Mouse (Mus musculus): ENCODE results near the gene Slc7a1. TPM values are rescaled to one million over a fixed set of nuclear protein-coding genes. Genes with fewer than 3 reads are reported as not detected.
A peak's percentile ranks its signal among the peaks of the same experiment; 100 is the strongest.

Gene Slc7a1
- polyA plus RNA-seq (2012; rRNA removed) = 12.8 and 17.2 TPM in 2 replicates

DNA sequence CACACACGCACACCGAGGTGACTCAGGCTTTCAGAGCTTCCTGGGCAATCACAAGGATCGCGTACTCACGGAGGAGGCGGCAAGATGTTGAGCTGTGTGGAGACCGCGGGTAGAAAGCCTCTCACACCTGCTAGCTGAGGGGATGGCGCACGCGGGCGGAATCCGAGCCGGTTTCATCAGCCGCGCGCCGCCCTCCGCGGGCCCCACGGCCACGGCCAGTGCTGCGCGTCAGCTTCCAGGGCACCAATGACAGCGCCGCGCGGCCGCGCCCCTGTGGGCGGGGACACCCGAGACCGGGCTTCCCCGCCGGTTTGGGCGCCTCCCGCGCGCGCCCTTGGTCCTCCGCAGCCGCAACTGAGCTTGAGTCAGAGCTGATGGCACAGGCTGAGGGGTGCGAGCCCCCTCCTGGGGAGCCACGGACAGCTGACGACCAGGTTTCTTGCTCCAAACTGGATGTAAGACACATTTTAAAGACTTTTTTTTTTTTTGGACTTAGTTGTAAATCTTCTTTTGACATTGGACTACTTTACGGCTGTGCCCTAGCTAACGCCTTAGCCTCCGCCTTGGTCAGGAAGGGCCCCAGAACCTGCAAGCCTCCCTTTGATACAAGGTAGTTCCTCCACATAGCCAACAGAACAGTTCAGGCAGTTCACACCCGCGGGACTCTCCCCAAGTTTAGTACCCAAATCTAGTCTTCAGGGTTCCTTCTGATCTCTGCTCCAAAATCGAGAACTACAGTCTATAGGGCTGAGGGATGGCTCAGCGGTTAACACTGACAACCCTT lies at the start of gene Slc7a1:
Gene Slc7a1, minus strand, starts transcription at position 245 of the 784 bp plus-strand sequence.
- Histone ChIP-seq H3K27ac (ENCODE audit: control insufficient read depth, insufficient read depth, low read length) (no peak within 1 kb of the TSS; the same call in 1 of the 2 replicates), H3K4me1 (replicated peaks; ENCODE audit: control insufficient read depth, insufficient read depth, low read length) (peaks cover 6% of the 10 kb centered on the region), H3K4me3 (ENCODE audit: control insufficient read depth, insufficient read depth, low read length) (peak within 1 kb of the TSS; percentile 54), H3K27me3 (ENCODE audit: control insufficient read depth, insufficient read depth, low read length) (no peaks in the 10 kb centered on the region), H3K36me3 (ENCODE audit: control insufficient read depth, insufficient read depth, low read length) (no peaks in the 10 kb centered on the region)
- 1% methylated on average over 52 of the region's 52 CpGs for WGBS
- peak; percentile 55; the same call in 1 of the 2 replicates for TF ChIP-seq POLR2A (IDR thresholded peaks at IDR 0.05; ENCODE audit: control insufficient read depth, extremely low read depth, insufficient read depth, low read length, poor library complexity)
- peak; percentile 49; the same call in 1 of the 2 replicates for TF ChIP-seq CTCF (IDR thresholded peaks at IDR 0.05; ENCODE audit: borderline replicate concordance, control insufficient read depth, extremely low read depth, insufficient read depth, low read length, poor library complexity)
- DNase-seq = peak; percentile 90

- Histone ChIP-seq H3K36me3 (ENCODE audit: control insufficient read depth, insufficient read depth, low read length) (no peaks in the 10 kb centered on the region), H3K4me3 (ENCODE audit: control insufficient read depth, insufficient read depth, low read length) (no peak overlapping the region), H3K4me1 (replicated peaks; ENCODE audit: control insufficient read depth, insufficient read depth, low read length) (no peaks in the 10 kb centered on the region), H3K27me3 (ENCODE audit: control insufficient read depth, insufficient read depth, low read length) (no peaks in the 10 kb centered on the region), H3K27ac (ENCODE audit: control insufficient read depth, insufficient read depth, low read length) (no peak overlapping the region)
- TF ChIP-seq CTCF (IDR thresholded peaks at IDR 0.05; ENCODE audit: borderline replicate concordance, control insufficient read depth, extremely low read depth, insufficient read depth, low read length, poor library complexity) (no peak), POLR2A (IDR thresholded peaks at IDR 0.05; ENCODE audit: control insufficient read depth, extremely low read depth, insufficient read depth, low read length, poor library complexity) (no peak)
- WGBS = 93% methylated on average over 2 of the region's 2 CpGs
- no peak for DNase-seq
Observed at GRCm38 (mm10) chr5:148444974-148445373, 45.3 kb upstream of the Slc7a1 start.

DNA sequence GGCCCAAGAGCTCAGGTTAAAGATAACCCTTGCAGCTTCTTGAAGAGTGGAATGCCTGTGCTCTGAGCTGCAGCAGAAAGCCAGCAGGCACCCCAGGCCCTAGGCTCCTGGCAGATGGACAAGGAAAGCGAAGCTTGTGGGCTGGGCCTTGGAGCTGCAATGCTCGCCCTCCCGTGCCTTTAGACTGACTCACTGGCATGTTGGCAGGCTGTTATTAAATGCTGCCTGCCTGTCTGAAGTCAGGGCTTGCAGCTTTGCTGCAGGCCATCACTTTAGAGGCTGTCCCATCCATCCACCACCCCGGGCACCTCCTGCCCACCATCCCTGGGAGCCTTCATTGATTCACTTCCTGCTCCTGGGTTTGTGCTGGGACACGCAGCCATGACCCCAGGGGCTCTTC lies 44.0 kb upstream of the Slc7a1 start:
- Histone ChIP-seq H3K4me1 (replicated peaks; ENCODE audit: control insufficient read depth, insufficient read depth, low read length) (no peaks in the 10 kb centered on the region), H3K4me3 (ENCODE audit: control insufficient read depth, insufficient read depth, low read length) (no peak overlapping the region), H3K27me3 (ENCODE audit: control insufficient read depth, insufficient read depth, low read length) (no peaks in the 10 kb centered on the region), H3K36me3 (ENCODE audit: control insufficient read depth, insufficient read depth, low read length) (no peaks in the 10 kb centered on the region), H3K27ac (ENCODE audit: control insufficient read depth, insufficient read depth, low read length) (no peak overlapping the region)
- no peak for TF ChIP-seq POLR2A (IDR thresholded peaks at IDR 0.05; ENCODE audit: control insufficient read depth, extremely low read depth, insufficient read depth, low read length, poor library complexity)
- no peak for TF ChIP-seq CTCF (IDR thresholded peaks at IDR 0.05; ENCODE audit: borderline replicate concordance, control insufficient read depth, extremely low read depth, insufficient read depth, low read length, poor library complexity)
- no peak for DNase-seq
- 93% methylated on average over 5 of the region's 5 CpGs for WGBS

- Histone ChIP-seq H3K27ac (ENCODE audit: control insufficient read depth, insufficient read depth, low read length) (no peak overlapping the region), H3K27me3 (ENCODE audit: control insufficient read depth, insufficient read depth, low read length) (no peaks in the 10 kb centered on the region), H3K4me1 (replicated peaks; ENCODE audit: control insufficient read depth, insufficient read depth, low read length) (no peaks in the 10 kb centered on the region), H3K36me3 (ENCODE audit: control insufficient read depth, insufficient read depth, low read length) (no peaks in the 10 kb centered on the region), H3K4me3 (ENCODE audit: control insufficient read depth, insufficient read depth, low read length) (no peak overlapping the region)
- TF ChIP-seq CTCF (IDR thresholded peaks at IDR 0.05; ENCODE audit: borderline replicate concordance, control insufficient read depth, extremely low read depth, insufficient read depth, low read length, poor library complexity) (no peak), POLR2A (IDR thresholded peaks at IDR 0.05; ENCODE audit: control insufficient read depth, extremely low read depth, insufficient read depth, low read length, poor library complexity) (no peak)
- no peak for DNase-seq
- WGBS = 92% methylated on average over 3 of the region's 3 CpGs
Observed at GRCm38 (mm10) chr5:148435660-148436059, 36.0 kb upstream of the Slc7a1 start.

- Histone ChIP-seq H3K27ac (ENCODE audit: control insufficient read depth, insufficient read depth, low read length) (no peak overlapping the region), H3K4me3 (ENCODE audit: control insufficient read depth, insufficient read depth, low read length) (no peak overlapping the region), H3K4me1 (replicated peaks; ENCODE audit: control insufficient read depth, insufficient read depth, low read length) (0 out of 2 replicates have a peak, but pooled peaks cover 2% of the 10 kb centered on the region), H3K36me3 (ENCODE audit: control insufficient read depth, insufficient read depth, low read length) (no peaks in the 10 kb centered on the region), H3K27me3 (ENCODE audit: control insufficient read depth, insufficient read depth, low read length) (no peaks in the 10 kb centered on the region)
- WGBS = 95% methylated on average over 5 of the region's 5 CpGs
- no peak for DNase-seq
- no peak for TF ChIP-seq POLR2A (IDR thresholded peaks at IDR 0.05; ENCODE audit: control insufficient read depth, extremely low read depth, insufficient read depth, low read length, poor library complexity)
- TF ChIP-seq CTCF (IDR thresholded peaks at IDR 0.05; ENCODE audit: borderline replicate concordance, control insufficient read depth, extremely low read depth, insufficient read depth, low read length, poor library complexity) = no peak
Observed at GRCm38 (mm10) chr5:148432121-148432520, 32.4 kb upstream of the Slc7a1 start.

GRCm38 (mm10) chr5:148428846-148429245 lies 29.1 kb upstream of the Slc7a1 start:
- no peak overlapping the region for H3K4me3 ChIP-seq (ENCODE audit: control insufficient read depth, insufficient read depth, low read length)
- H3K36me3 ChIP-seq (ENCODE audit: control insufficient read depth, insufficient read depth, low read length) = no peaks in the 10 kb centered on the region
- H3K27ac ChIP-seq (ENCODE audit: control insufficient read depth, insufficient read depth, low read length) = no peak overlapping the region
- no peak for DNase-seq
- 0 out of 2 replicates have a peak, but pooled peaks cover 2% of the 10 kb centered on the region for H3K4me1 ChIP-seq (replicated peaks; ENCODE audit: control insufficient read depth, insufficient read depth, low read length)
- TF ChIP-seq POLR2A (IDR thresholded peaks at IDR 0.05; ENCODE audit: control insufficient read depth, extremely low read depth, insufficient read depth, low read length, poor library complexity) (no peak), CTCF (IDR thresholded peaks at IDR 0.05; ENCODE audit: borderline replicate concordance, control insufficient read depth, extremely low read depth, insufficient read depth, low read length, poor library complexity) (no peak)
- H3K27me3 ChIP-seq (ENCODE audit: control insufficient read depth, insufficient read depth, low read length) = no peaks in the 10 kb centered on the region
- WGBS = 35% methylated on average over 4 of the region's 4 CpGs
